Mouse (Mus musculus) E14TG2a.4 (cell line): Measurements from ENCODE around the gene Atp6v1d.

Experiments
- CTCF ChIP-seq: conservative IDR thresholded peaks from 2 replicates; pipeline ENCODE4 v1.5.1; 2014; ENCODE audit warnings: low read length
- NANOG ChIP-seq: IDR thresholded peaks from 2 replicates; pipeline ENCODE4 v1.6.1; 2014; ENCODE audit warnings: borderline replicate concordance, low read length, mixed read lengths

- TF ChIP-seq CTCF (peak; percentile 62), NANOG (no peak)
Observed at GRCm38 (mm10) chr12:78865434-78865833, 4.0 kb upstream of the Atp6v1d start.
